Mouse (Mus musculus) frontal cortex, postnatal 36 days (tissue): Measurements from ENCODE around the gene Vmn2r53.
"Not testable (repeated sequence)": the region's sequence is repeated elsewhere in the genome, so short reads cannot be mapped to it uniquely, and the experiment has no call there.

ENCODE experiments used
- DNase-seq, 2 experiments: peaks; one replicate each; pipeline ENCODE4 v3.0.0; 2022; ENCODE audit warnings: low spot score in 2 of 2

The Vmn2r53 gene

DNA sequence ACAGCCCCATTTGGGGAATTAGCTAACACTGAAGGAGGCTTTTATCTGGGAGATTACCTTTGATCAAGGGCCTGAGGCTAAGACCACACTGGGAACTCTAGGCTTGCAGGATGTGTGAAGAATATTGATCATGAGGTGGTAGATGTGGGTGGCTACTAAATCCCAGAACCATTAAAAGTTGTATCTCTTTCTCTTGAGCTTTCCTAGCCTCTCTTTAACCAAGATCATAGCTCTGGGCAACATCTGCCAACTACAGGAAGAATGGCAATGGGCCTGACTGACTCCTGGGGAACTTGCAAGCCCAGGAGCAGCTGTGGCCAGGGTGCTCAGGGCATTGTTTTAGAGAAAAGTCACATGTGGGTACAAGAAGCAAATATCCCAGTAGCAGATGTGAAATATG is at the start of gene Vmn2r53:
Gene Vmn2r53 (minus strand): TSS at position 101 of the 400 bp plus-strand sequence.
- DNase-seq, result no peak

DNA sequence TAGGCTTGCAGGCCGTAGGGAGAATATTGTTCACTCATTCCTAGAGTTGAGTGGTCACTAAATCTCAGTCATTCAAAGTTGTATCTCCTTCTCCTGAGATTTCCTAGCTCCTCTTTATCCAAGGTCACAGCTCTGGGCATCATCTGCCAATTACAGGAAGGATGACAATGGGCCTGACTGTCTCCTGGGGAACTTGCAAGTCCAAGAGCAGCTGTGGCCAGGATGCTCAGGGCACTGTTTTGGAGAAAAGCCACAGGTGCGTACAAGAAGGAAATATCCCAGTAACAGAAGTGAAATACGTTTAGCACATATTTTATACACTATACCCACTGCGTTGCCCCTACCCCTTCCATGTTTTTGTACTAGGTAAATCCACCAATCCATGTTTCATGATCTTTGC is 31.6 kb upstream of the Vmn2r53 start, which contains the start of gene Vmn2r54:
Gene Vmn2r54 (minus strand): TSS at position 101 of the 400 bp plus-strand sequence.
- not testable (repeated sequence) for DNase-seq
